In the genomic region with DNA sequence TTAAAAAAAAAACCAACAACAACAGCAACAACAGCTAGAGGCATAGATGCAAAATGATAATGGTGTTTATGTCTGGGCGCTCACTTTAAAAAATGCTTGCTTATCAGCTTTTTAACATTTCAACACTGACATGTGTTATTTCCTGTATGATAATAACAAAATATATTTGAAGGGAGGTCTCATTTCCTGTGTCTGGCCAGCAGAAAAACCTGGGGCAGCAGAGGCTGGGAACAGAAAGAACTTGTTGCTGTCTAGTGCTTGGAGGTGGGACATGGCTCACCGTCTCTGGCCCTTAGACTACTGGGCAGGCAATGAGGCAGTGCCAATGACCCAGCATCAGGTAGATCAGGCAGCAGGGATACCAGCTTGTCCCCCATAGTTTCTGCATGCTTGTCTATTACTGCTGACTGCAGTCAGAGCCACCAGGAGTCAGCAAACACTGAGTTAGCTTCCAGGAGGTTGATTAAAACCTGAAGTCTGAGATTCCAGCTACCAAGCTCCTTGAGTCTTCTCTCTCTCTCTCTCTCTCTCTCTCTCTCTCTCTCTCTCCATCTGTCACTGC, we compare ENCODE assay signal across 14 mouse cellular contexts. TPM values are rescaled to one million over a fixed set of nuclear protein-coding genes. Genes with fewer than 3 reads are reported as not detected.
DNase-seq lines count a peak whose midpoint lies in the region; ATAC-seq and TF ChIP-seq lines count a peak whose summit lies in the region.
"Had no signal": no experiment of that assay in that cellular context is flagged by ENCODE, and none has a peak within 500 bp of the region (broad histone marks: within the 10 kb centered on the region; RNA-seq: fewer than 3 reads in every experiment).

No protein-coding gene starts in this region.

- intact Hi-C loops in gastrocnemius, postnatal 14 days (cut with DNase I; ENCODE audit: low total_unique reads), result no loop called here

- no peak overlapping the region for H3K27ac ChIP-seq in layer of hippocampus, adult 2 months
- H3K27ac ChIP-seq: heart, embryonic 15.5 days; limb, embryonic 12.5 days had no signal

- ATAC-seq in G1E (ENCODE audit: extremely low read depth, insufficient number of reproducible peaks, low FRiP score, poor library complexity, severe bottlenecking), result peak; percentile 5; the same call in 1 of the 2 replicates
- ATAC-seq: hindbrain, embryonic 16.5 days; Patski had no signal

- peaks cover 81% of the 10 kb centered on the region for H3K4me1 ChIP-seq in G1E (ENCODE audit: insufficient read depth, low read depth, low read length)

- H3K4me3 ChIP-seq in layer of hippocampus, adult 2 months, result no peak overlapping the region
- peak overlapping the region; percentile 55; the same call in 1 of the 2 replicates for H3K4me3 ChIP-seq in G1E (ENCODE audit: low read depth, low read length)
- H3K4me3 ChIP-seq: heart, embryonic 15.5 days; limb, embryonic 12.5 days had no signal

- H3K9me3 ChIP-seq in G1E (replicated peaks), result no peaks in the 10 kb centered on the region
- H3K9me3 ChIP-seq: heart, embryonic 15.5 days; limb, embryonic 12.5 days had no signal

- peak; percentile 30 for TF ChIP-seq CTCF in layer of hippocampus, adult 2 months (conservative IDR thresholded peaks at IDR 0.05)
- TF ChIP-seq CTCF in G1E (IDR thresholded peaks at IDR 0.05; ENCODE audit: low read depth, low read length), result no peak

- peaks cover 2% of the 10 kb centered on the region for H3K36me3 ChIP-seq in G1E (replicated peaks)
- H3K36me3 ChIP-seq: heart, embryonic 15.5 days; limb, embryonic 12.5 days had no signal

- peaks cover 7% of the 10 kb centered on the region for H3K27me3 ChIP-seq in G1E (ENCODE audit: insufficient read depth, low read length)

- peak; percentile 9 for DNase-seq in adrenal gland, postnatal 14 days
- DNase-seq in adrenal gland, adult 2 months, result no peak
- no peak for DNase-seq in layer of hippocampus, adult 2 months (ENCODE audit: low spot score in 2 of 2)
- DNase-seq in layer of hippocampus, postnatal 10 days (ENCODE audit: low spot score in 2 of 2), result no peak
- DNase-seq in G1E (ENCODE audit: low spot score), result peak; percentile 33
- peak; percentile 44 for DNase-seq in kidney, postnatal 14 days
- no peak for DNase-seq in gastrocnemius, postnatal 14 days
- no peak for DNase-seq in urinary bladder, postnatal 10 days (ENCODE audit: low spot score)
- DNase-seq: adrenal gland, postnatal 10 days; thymus, adult 2 months had no signal

RNA-seq across cellular contexts. Expression of a gene that starts 3.2 kb away (rescaled TPM):
- total RNA-seq in adrenal gland, postnatal 14 days (2021), result 6.0 and 7.0 TPM in 2 replicates
- total RNA-seq in adrenal gland, adult 2 months (2021), result 1 to 10 TPM; 3.8 to 5.7 TPM
- 5.1 and 6.1 TPM in 2 replicates for polyA plus RNA-seq in adrenal gland, adult 2 months (2012; rRNA removed)
- total RNA-seq in layer of hippocampus, adult 2 months (2021), result 100 to 1,000 TPM; 257 to 313 TPM
- 100 to 1,000 TPM; 232 to 244 TPM for total RNA-seq in layer of hippocampus, postnatal 10 days (2021)
- total RNA-seq in G1E (2014; fragmentation: Nextera tagmentation) (3.1 and 4.3 TPM in 2 replicates), G1E (2017) (3.6 and 6.1 TPM in 2 replicates)
- polyA plus RNA-seq in G1E (2012), result 11.1 and 11.2 TPM in 2 replicates
- under 1 TPM; 0.31 to 0.73 TPM for total RNA-seq in gastrocnemius, postnatal 14 days (2021)

RNA-seq across cellular contexts. Expression of a gene that starts 11.8 kb away (rescaled TPM):
- 587 and 646 TPM in 2 replicates for total RNA-seq in adrenal gland, postnatal 14 days (2021)
- total RNA-seq in adrenal gland, adult 2 months (2021), result 100 to 1,000 TPM; 419 to 701 TPM
- 2,347 and 2,800 TPM in 2 replicates for polyA plus RNA-seq in adrenal gland, adult 2 months (2012; rRNA removed)
- total RNA-seq in layer of hippocampus, adult 2 months (2021), result 100 to 1,000 TPM; 418 to 466 TPM
- 100 to 1,000 TPM; 474 to 547 TPM for total RNA-seq in layer of hippocampus, postnatal 10 days (2021)
- 835 and 904 TPM in 2 replicates for total RNA-seq in G1E (2014; fragmentation: Nextera tagmentation)
- total RNA-seq in G1E (2017), result 3,495 and 3,523 TPM in 2 replicates
- polyA plus RNA-seq in G1E (2012), result 4,220 and 5,023 TPM in 2 replicates
- 100 to 1,000 TPM; 517 to 627 TPM for total RNA-seq in gastrocnemius, postnatal 14 days (2021)

RNA-seq across cellular contexts. Expression of a gene that starts 44.1 kb away (rescaled TPM):
- 8.8 and 10.1 TPM in 2 replicates for total RNA-seq in adrenal gland, postnatal 14 days (2021)
- 10 to 100 TPM in 1 of 2 experiments, 1 to 10 TPM in 1; 7.6 to 10.1 TPM for total RNA-seq in adrenal gland, adult 2 months (2021)
- 18.8 and 20.4 TPM in 2 replicates for polyA plus RNA-seq in adrenal gland, adult 2 months (2012; rRNA removed)
- total RNA-seq in layer of hippocampus, adult 2 months (2021), result 1 to 10 TPM; 2.0 to 2.8 TPM
- 1 to 10 TPM in 1 of 2 experiments, under 1 TPM in 1; 0.80 to 1.1 TPM for total RNA-seq in layer of hippocampus, postnatal 10 days (2021)
- total RNA-seq in G1E (2014; fragmentation: Nextera tagmentation) (not detected in 2 replicates), G1E (2017) (0.06 and 0.11 TPM in 2 replicates)
- polyA plus RNA-seq in G1E (2012), result not detected in 2 replicates
- total RNA-seq in gastrocnemius, postnatal 14 days (2021), result 1 to 10 TPM; 5.7 to 6.9 TPM

RNA-seq across cellular contexts. Expression of a gene that starts 51.2 kb away (rescaled TPM):
- 73.2 and 79.6 TPM in 2 replicates for total RNA-seq in adrenal gland, postnatal 14 days (2021)
- total RNA-seq in adrenal gland, adult 2 months (2021), result 10 to 100 TPM; 78.4 to 80.1 TPM
- 246 and 255 TPM in 2 replicates for polyA plus RNA-seq in adrenal gland, adult 2 months (2012; rRNA removed)
- total RNA-seq in layer of hippocampus, adult 2 months (2021), result 10 to 100 TPM; 63.4 to 66.3 TPM
- total RNA-seq in layer of hippocampus, postnatal 10 days (2021), result 10 to 100 TPM; 65.8 to 75.5 TPM
- total RNA-seq in G1E (2014; fragmentation: Nextera tagmentation) (11.7 and 14.2 TPM in 2 replicates), G1E (2017) (36.7 and 40.2 TPM in 2 replicates)
- 20.9 and 22.6 TPM in 2 replicates for polyA plus RNA-seq in G1E (2012)
- 10 to 100 TPM; 49.0 to 59.2 TPM for total RNA-seq in gastrocnemius, postnatal 14 days (2021)

Comparison
In these comparisons a context has a peak if more than half of its experiments do, and no peak if none do; other contexts are left out.
1. DNase-seq: peak in adrenal gland, postnatal 14 days (single experiment), G1E (single experiment) and kidney, postnatal 14 days (single experiment); none in adrenal gland, adult 2 months (single experiment), layer of hippocampus, adult 2 months (0 of 2), layer of hippocampus, postnatal 10 days (0 of 2), gastrocnemius, postnatal 14 days (single experiment) and urinary bladder, postnatal 10 days (single experiment).
2. RNA of a gene that starts 3.2 kb away (total RNA-seq): 257 to 313 TPM in layer of hippocampus, adult 2 months and 232 to 244 TPM in layer of hippocampus, postnatal 10 days; 6.0 to 7.0 TPM in adrenal gland, postnatal 14 days, 3.8 to 5.7 TPM in adrenal gland, adult 2 months, 3.1 to 6.1 TPM in G1E and 0.31 to 0.73 TPM in gastrocnemius, postnatal 14 days; every median in the first group is over 10 times any median in the second.